Mouse (Mus musculus) bone marrow, adult 2 months (tissue): ENCODE measurements at regions not wholly inside any gene's neighbourhood (a gene's known extent, or its start where the extent isn't known, plus 50 kb on each side); places are given as distances from the start of the nearest gene placed in this dataset.

ENCODE experiments used
- CTCF ChIP-seq: fragments of 200-500 bp; IDR thresholded peaks from 2 replicates; pipeline ENCODE4 v1.5.1; 2011; ENCODE audit warnings: low read length, control low read depth; ENCODE audit not compliant: control insufficient read depth, insufficient read depth
- POLR2A ChIP-seq: fragments of 200-500 bp; IDR thresholded peaks from 2 replicates; pipeline ENCODE4 v1.6.1; 2011; ENCODE audit warnings: low read depth, mild to moderate bottlenecking, control low read depth, low read length, borderline replicate concordance; ENCODE audit not compliant: control insufficient read depth

DNA sequence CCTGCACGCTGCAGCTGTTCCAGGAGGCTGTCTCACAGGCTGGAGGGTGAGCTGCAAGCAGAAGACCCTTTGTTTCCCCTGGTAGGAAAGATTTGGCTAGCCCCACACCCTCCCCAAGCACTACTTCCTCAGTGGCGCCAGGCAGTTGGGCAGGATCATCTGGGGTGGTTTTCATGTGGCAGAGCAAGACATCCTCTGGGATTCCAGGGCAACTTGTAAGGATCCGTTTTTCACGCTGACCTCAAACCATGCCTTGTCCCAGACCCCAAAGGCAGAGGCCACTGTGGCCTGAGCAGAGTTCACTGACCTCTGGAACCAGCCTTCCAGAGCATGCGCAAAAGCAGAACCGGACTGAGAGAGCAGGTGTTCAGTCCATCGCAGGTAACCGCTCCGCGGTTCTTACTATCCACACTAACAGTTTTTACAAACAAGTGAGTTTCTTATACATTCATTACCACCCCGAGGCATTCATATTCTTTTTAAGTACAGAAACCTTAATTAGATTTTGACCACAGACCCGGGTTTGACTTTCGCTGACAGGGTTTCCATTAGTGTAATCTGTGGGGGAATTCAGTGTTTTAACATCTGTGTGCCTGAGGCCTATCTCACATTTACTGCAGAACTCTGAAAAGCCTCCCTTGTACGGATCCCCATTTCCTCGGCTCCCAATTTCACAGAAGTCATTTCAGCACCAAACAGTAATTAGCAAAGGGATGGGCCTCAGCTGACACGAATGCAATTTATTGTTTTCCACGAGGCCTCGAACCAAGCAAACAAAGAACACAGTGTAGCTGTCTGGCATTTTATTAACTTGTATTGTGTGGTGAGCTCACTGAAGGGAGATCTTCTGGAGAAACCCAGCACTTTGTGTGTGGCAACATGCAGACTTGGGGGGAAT, 172.9 kb upstream of the Lmo4 start:
- TF ChIP-seq CTCF = no peak
- no peak for TF ChIP-seq POLR2A
